Mouse (Mus musculus) right cerebral cortex, postnatal 10 days (tissue): ENCODE results near the gene Nus1.
A peak's percentile ranks its signal among the peaks of the same experiment; 100 is the strongest.

Experiments
- DNase-seq, 2 experiments: peaks; one replicate each; pipeline ENCODE4 v3.0.0; 2021; ENCODE audit warnings: low spot score in 2 of 2

The Nus1 gene

GRCm38 (mm10) chr10:52417299-52417997, at the start of gene Nus1:
Gene Nus1, plus strand, starts transcription at chr10:52417547.
- peak; percentile 99 for DNase-seq

DNA sequence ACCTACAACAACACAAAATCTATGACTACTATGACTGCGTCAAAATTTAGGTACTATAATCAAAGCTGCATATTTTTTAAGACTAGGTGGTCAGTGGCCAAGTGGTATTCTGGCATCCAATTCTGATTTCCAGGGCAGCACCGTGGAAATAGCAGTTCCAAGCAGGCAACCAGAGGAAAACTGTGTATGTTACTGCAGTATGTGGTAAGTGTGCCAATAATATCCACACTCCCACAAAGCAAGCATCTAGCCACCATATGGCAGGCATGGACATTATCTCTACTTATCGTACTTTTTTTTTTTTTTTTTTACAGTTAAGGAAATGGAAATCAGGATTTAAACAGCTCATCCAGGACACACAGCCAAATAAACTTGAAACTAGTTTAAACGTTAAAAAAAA, 49.0 kb upstream of the Nus1 start:
- no peak for DNase-seq

DNA sequence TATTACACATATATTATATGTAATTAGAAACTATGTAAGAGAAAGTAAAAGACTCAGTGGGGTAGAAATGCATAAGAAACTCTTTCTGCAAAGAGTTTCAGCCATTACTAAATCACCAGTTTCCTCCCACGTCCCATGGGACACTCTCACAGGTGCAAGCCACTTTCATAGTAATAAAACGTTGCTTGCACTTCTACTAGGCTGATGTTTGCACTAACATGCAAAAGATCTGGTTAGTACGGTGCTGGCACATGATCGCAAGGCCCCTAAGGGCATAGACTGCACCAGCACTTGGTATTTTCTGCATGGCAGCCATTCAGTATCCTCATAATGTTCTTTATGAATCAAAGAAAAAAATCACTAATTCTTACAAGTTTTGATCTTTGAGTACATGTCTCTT, 43.5 kb upstream of the Nus1 start:
- DNase-seq, result no peak

DNA sequence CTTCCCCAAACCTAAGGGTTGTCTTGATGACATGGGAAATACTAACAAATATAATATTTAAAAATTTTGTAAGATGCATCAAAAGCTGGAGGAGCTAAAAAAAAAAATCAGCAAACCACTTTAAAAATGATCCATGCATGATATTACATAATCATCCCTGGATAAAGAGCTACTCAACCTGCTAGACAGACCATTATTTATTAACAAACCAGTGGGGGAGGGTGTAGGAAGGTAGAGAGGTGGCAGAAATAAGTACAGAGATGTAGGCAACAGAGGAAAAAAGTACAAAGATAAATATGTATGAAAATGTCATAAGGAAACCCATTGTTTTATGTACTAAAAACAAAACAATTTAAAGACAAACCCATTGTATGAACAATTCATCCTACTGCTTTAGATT, 42.7 kb upstream of the Nus1 start:
- DNase-seq, result no peak

GRCm38 (mm10) chr10:52376422-52376821, 40.9 kb upstream of the Nus1 start:
- DNase-seq, result no peak

DNA sequence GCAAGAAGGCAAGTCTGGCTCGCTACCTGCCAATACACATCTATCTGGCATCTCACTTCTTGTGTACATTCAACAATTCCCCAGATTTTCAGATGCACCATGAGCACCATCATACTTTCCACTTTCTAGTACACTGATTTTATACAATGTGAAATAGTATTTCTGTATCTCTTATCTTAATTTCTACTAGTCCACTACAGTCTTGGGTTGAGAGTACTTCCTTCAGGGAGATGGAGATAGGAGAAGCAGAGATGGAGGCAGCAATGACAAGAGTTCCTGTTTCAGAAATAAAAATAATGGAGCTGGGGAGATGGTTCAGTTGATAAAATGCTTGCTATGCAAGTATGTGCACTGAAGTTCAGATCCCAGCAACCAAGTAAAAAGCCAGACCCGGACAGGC, 39.5 kb upstream of the Nus1 start:
- no peak for DNase-seq

DNA sequence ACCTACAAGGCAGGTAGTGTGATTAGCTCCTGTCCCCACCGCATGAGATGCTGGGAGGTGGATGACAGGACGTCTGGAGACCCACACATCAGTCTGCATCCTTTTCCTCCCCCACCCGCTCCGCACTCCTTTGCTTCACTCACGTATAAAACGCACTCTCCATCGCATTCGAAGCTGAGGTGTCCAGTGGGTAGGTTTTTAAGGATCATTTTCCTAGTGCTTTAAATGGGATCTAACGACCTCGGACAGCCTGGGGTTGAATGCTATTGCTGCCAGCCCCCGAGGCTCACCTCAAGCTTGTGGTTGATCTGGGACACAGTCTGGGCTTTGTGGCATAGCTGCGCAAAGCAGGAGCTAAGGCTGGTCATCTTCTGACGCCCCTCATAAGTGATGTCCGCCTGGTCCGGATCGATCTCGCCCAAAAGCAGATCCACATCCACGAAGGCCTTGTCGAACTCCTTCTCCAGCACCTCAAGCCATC, 36.0 kb upstream of the Nus1 start:
- peak in 1 of 2 experiments; percentile 64 for DNase-seq

DNA sequence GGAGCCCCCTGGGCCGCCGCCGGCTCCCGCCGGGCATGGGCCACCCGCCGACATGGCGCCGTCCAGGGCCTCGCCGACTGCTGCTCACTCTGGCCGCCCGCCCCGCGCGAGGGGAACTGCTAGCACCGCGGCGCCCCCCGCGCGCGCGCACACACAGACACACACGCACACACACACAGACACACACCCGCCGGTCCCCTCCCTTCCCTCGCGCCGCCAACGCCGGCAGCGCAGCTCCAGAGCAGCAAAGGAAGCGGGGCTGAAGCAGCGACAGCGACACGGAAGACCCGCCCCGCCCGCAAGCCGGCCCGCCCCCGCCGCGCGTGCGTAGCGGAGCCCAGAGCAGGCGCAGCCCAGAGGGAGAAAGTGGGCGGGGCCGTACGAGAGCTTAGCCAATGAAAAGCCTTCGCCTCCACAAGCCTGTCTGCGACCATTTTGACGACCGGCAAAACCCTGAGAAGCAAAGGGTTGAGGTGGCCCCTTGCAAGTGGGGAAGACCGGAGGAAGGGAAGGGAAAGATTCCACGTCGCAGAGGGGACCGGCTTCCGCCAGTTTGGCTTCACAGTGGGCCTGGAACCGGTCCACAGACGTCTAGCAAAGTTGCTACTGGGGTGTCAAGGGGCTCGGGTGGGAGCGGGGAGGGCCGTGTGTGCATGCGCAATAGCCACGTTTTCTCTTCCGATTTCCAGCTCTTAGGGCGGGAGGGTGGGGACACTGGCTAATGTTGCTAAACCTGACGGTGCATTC, 35.3 kb upstream of the Nus1 start, which contains the start of gene Gopc:
Gene Gopc (minus strand): TSS at position 280 of the 747 bp plus-strand sequence.
- peak; percentile 98 for DNase-seq

GRCm38 (mm10) chr10:52383022-52383421, 34.3 kb upstream of the Nus1 start:
- no peak for DNase-seq

- no peak for DNase-seq
Measured at GRCm38 (mm10) chr10:52383522-52383921, 33.8 kb upstream of the Nus1 start.

DNA sequence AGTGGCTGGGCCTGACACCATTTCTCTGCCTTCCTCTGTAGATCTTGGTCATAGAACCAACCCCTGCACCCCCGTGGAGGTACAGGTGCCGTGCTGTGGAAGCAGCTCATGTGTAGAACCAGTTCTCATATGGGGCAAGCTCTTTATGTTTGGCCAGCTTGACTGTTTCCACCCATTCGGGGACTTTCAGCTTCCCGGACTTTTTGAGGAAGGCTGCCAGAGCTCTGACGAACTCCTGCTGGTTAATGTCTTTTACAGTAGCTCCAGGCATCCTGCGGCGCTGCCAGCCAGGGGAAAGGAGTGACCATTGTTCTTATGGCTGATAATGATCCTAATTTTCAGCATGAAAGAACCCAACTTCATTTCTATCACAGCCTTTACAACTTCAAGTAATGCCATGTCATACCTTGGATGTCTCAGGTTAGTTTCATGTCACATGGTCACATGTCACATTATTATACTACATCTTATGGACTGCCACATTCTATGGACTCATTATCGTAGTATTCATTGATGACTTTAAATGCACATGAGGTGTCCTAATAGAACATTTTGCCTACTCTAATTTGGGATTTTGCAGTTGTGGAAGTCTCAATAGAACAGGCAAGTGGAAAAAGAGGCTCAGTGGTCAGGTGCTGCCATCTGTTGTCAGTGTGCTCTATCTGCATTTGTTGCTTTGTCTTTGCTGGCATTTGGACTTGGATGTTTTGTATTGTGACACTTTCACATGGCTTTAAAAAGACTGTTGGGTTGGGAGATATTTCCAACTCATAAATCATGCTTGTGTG, 32.3 kb upstream of the Nus1 start:
- peak; percentile 55 to 71 for DNase-seq

- no peak for DNase-seq
Measured at GRCm38 (mm10) chr10:52387192-52387591, 30.2 kb upstream of the Nus1 start.

DNA sequence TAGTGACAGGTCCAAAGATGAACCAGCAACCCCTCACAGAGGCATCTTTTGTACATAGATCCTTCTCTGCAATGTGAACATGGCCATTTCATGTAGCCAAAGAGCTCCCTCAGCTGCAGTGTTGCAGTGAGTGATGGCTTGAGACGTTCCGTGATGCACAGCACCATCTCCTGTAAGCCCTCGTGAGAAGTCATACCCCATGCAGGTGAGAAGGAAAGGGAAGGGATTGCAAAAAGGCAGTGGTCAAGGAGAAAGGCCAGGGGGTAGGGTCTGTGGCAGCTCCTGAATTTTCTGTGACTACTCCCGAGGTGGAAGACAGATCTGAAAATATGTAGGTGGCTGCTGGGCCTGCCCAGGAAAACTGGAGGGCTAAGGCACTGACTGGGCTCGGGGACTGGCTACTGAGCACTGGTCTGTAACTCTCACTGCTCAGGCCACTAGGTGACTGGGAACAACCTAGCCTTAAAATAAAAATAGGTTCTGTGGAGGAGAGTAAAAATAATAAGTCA, 28.4 kb upstream of the Nus1 start, which contains the start of gene Nepn:
Gene Nepn (plus strand): TSS at position 51 of the 509 bp plus-strand sequence.
- no peak for DNase-seq

- DNase-seq, result no peak
Measured at GRCm38 (mm10) chr10:52389438-52389837, 27.9 kb upstream of the Nus1 start.

DNA sequence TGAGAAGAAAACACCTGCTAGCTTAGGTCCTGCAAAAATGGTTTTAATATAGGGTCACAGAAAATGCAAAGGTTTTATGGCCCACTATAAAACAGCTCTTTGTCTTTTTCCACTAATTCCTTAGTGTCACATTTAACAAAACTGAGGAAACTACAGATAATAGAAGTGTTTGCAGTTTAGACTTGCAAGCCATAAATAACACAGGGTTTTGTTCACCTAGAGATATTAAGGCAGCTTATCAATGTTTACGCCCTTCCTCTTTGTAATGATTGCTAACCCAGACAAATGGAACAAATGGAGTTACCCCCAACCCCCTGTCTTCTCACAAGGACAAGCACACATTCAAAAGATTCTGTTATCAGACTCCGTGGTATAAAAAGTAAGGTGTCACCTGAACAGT, 26.1 kb upstream of the Nus1 start:
- DNase-seq, result no peak

DNA sequence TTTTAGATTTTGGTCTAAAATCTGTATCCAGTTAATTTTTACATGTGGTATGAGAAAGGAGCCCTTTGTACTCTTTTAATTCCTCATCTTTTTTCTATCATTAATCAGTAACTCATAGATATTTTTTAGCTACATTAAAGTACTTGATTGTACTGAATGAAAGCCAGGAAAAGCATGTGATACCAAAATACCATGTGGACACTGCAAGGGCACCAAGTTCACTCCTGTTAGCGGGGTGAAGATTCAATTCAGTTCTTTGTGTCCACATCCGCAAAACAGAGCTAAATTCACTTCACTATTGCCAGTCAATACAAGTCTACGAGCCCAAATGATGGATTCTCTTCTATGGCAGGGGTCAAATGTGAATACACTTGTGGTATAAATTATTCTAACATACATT, 20.7 kb upstream of the Nus1 start:
- no peak for DNase-seq

DNA sequence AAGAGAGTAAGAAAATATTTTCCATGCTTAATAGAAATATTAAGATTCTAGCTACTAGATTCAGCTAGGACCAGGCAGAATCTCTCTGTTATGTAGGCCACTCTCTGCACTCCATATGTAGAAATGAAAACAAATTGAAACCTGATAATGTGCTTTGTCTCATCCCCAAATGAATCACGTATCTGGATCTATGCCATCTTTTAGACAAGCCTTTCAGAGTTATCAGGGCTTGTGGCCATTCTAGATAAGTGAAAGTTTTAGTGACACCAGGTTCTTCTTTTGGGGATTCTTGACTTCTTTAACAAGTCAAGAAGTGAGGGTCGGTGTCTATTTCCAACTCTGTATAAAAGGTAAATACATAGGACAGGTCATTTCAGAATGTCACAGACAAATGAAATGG, 18.6 kb upstream of the Nus1 start:
- no peak for DNase-seq

DNA sequence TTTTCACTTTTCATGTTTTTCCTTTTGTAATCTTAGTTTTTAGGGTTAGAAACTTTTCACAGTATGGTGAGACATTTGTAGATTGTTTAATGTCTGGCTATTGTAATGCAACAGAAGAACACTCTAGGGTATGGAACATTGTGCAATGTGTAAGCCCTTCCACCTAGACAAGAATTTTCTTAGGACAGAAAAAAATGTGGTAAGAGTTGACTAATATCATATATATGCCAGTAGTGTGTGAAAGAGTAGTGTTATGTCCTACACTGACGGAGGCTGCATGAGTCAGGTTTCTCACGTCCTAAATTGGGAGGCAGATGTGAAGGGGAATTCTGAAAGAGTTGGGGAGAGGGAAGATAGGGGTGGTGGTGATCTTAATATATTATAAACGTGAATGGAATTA, 17.6 kb upstream of the Nus1 start:
- DNase-seq, result no peak

DNA sequence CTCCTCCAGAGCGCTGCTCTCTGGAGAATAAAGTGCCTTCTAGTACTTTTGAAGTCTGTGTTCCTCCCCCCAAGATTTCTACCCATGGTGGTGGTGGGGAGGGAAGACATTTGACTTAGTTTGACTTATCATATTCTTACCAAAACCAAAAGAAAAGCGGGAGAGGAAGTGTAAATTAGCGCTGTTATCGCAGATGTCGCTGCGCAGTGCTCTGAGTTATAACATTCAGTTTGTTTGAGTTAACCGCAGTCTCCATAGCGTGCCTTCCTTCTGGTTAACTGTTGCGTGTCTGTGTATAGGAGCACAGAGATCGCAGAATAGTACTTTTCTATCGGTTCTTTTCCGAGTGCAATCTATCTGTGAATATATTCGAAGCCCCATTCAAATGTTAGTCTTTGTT, 12.2 kb upstream of the Nus1 start:
- DNase-seq, result no peak

DNA sequence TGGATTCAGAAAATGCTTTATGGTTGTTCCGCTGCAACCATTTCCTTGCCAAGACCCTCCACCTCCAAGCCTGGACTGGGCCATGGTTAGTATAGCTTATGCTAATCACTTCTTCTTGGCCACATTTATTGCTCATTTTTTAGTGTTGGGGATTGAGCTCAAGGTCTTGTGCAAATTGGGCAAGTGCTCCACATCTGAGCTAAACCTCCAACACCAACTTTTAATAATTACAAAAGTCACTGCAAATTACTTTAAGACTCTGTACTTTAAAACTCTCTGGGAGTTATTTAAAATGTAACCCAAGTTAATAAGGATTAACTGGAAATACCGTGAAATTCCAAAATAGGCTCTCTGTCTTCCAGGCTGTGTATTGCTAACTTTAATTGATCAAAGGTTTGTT, 9.8 kb upstream of the Nus1 start:
- DNase-seq, result no peak

- no peak for DNase-seq
Measured at GRCm38 (mm10) chr10:52415020-52415419, 2.3 kb upstream of the Nus1 start.

- no peak for DNase-seq
Measured at GRCm38 (mm10) chr10:52416458-52416857, 889 bp upstream of the Nus1 start.
